Mouse (Mus musculus) embryonic facial prominence, embryonic 14.5 days (tissue): Measurements from ENCODE around the gene Arpc2. TPM values are rescaled to one million over a fixed set of nuclear protein-coding genes. Genes with fewer than 3 reads are reported as not detected.

Experiments used
- ATAC-seq: fragments of 200-750 bp; cut with Nextera tagmentation; 2 replicates; pipeline ENCODE4 v1.8.0; 2017; ENCODE audit warnings: low read depth, moderate number of reproducible peaks, moderate TSS enrichment
- DNase-seq: peaks from one replicate; pipeline ENCODE4 v3.0.0-alpha.2; 2015; ENCODE audit warnings: low spot score
- H3K27ac ChIP-seq: fragments of 300-500 bp; sonication (generic); replicated peaks from 2 replicates; pipeline ENCODE4 v1.5.1; 2014; ENCODE audit warnings: low read depth, mild to moderate bottlenecking, low read length, moderate library complexity
- H3K27me3 ChIP-seq: fragments of 300-500 bp; sonication (generic); replicated peaks from 2 replicates; pipeline ENCODE4 v1.6.1; 2014; ENCODE audit warnings: low read length; ENCODE audit not compliant: control insufficient read depth, insufficient read depth
- H3K36me3 ChIP-seq: fragments of 300-500 bp; sonication (generic); 2 replicates; pipeline ENCODE4 v1.6.1; 2014; ENCODE audit warnings: low read length, mixed read lengths; ENCODE audit not compliant: control insufficient read depth, insufficient read depth
- H3K4me1 ChIP-seq: fragments of 300-500 bp; sonication (generic); 2 replicates; pipeline ENCODE4 v1.6.1; 2014; ENCODE audit warnings: antibody characterized with exemption, low read length; ENCODE audit not compliant: control insufficient read depth, insufficient read depth
- H3K4me2 ChIP-seq: fragments of 300-500 bp; sonication (generic); 2 replicates; pipeline ENCODE4 v1.6.1; 2014; ENCODE audit warnings: low read depth, mild to moderate bottlenecking, low read length, moderate library complexity, mixed read lengths
- H3K4me3 ChIP-seq: fragments of 300-500 bp; sonication (generic); 2 replicates; pipeline ENCODE4 v1.5.1; 2014; ENCODE audit warnings: low read depth, mild to moderate bottlenecking, low read length
- H3K9ac ChIP-seq: fragments of 300-500 bp; sonication (generic); 2 replicates; pipeline ENCODE4 v1.6.1; 2014; ENCODE audit warnings: low read depth, mild to moderate bottlenecking, low read length, moderate library complexity, mixed read lengths
- H3K9me3 ChIP-seq: fragments of 300-500 bp; sonication (generic); 2 replicates; pipeline ENCODE4 v1.6.1; 2016; ENCODE audit warnings: low read length; ENCODE audit not compliant: control insufficient read depth
- WGBS: fragments of 180-500 bp; shearing (Covaris S2); extraction: QIAGEN DNeasy Blood & Tissue Kit; methylation state at CpG from one replicate; pipeline ENCODE4 v1.1.7; 2014; 5-methylcytosine and 5-hydroxymethylcytosine counted together
- polyA plus RNA-seq: library from polyadenylated mRNA; unstranded; fragments of >200 nt; fragmentation: Nextera tagmentation; extraction: Ambion mirVana; gene quantifications from 2 replicates; pipeline ENCODE4 v1.2.1, GENCODE M21; 2014

The Arpc2 gene
- 341 and 347 TPM in 2 replicates for polyA plus RNA-seq

GRCm38 (mm10) chr1:74235938-74236589 lies at the start of gene Arpc2:
Gene Arpc2 (plus strand): TSS chr1:74236084.
- Histone ChIP-seq H3K27me3 (no peaks in the 10 kb centered on the region), H3K4me3 (peak within 1 kb of the TSS; percentile 95), H3K9ac (peak within 1 kb of the TSS; percentile 91), H3K36me3 (no peaks in the 10 kb centered on the region), H3K27ac (peak within 1 kb of the TSS; percentile 88), H3K4me1 (peaks cover 32% of the 10 kb centered on the region), H3K4me2 (peak within 1 kb of the TSS; percentile 90), H3K9me3 (no peaks in the 10 kb centered on the region)
- WGBS = 2% methylated on average over 50 of the region's 55 CpGs
- peak; percentile 93 for ATAC-seq
- peak; percentile 96 for DNase-seq

- Histone ChIP-seq H3K27me3 (no peaks in the 10 kb centered on the region), H3K4me3 (no peak overlapping the region), H3K9ac (no peak overlapping the region), H3K27ac (no peak overlapping the region), H3K4me2 (no peak overlapping the region), H3K9me3 (no peaks in the 10 kb centered on the region), H3K36me3 (no peaks in the 10 kb centered on the region), H3K4me1 (no peaks in the 10 kb centered on the region)
- ATAC-seq (no peak), DNase-seq (no peak)
- whole genome bisulfite sequencing = 89% methylated on average over 7 of the region's 7 CpGs
Measured at GRCm38 (mm10) chr1:74190471-74190870, 45.4 kb upstream of the Arpc2 start.

DNA sequence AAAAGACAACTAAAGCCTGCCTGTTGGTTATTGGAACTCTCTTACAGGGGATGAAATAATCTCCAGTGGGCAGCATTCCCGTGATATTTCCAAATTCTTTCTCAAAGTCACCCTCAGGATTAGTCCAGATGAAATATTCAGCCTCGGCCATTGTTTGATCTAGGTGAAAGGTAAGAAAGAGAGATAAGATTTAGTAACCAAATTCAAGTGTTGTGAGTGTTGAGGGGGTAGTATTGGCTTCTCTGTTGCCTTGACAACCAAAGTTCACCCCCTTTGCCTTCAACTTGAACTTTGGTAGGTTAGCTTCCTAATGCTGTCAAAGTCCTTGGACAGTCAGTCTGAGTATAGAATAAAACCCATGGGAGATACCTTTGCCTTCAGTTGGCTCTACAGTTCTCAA lies 43.2 kb upstream of the Arpc2 start:
- Histone ChIP-seq H3K27me3 (no peaks in the 10 kb centered on the region), H3K4me2 (no peak overlapping the region), H3K27ac (no peak overlapping the region), H3K4me1 (peaks cover 9% of the 10 kb centered on the region), H3K36me3 (no peaks in the 10 kb centered on the region), H3K4me3 (no peak overlapping the region), H3K9me3 (no peaks in the 10 kb centered on the region), H3K9ac (no peak overlapping the region)
- ATAC-seq (no peak), DNase-seq (no peak)
- 85% methylated on average over 2 of the region's 2 CpGs for WGBS

GRCm38 (mm10) chr1:74194445-74194844 lies 41.4 kb upstream of the Arpc2 start, which contains the start of gene Cxcr1:
Gene Cxcr1 (minus strand): TSS chr1:74194631.
- no peak within 1 kb of the TSS for H3K4me2 ChIP-seq
- no peak for ATAC-seq
- no peak for DNase-seq
- peaks cover 9% of the 10 kb centered on the region for H3K4me1 ChIP-seq
- H3K36me3 ChIP-seq = no peaks in the 10 kb centered on the region
- 66% methylated on average over 8 of the region's 8 CpGs for WGBS
- no peaks in the 10 kb centered on the region for H3K27me3 ChIP-seq
- no peaks in the 10 kb centered on the region for H3K9me3 ChIP-seq
- H3K4me3 ChIP-seq = no peak within 1 kb of the TSS
- H3K9ac ChIP-seq = no peak within 1 kb of the TSS
- no peak within 1 kb of the TSS for H3K27ac ChIP-seq

DNA sequence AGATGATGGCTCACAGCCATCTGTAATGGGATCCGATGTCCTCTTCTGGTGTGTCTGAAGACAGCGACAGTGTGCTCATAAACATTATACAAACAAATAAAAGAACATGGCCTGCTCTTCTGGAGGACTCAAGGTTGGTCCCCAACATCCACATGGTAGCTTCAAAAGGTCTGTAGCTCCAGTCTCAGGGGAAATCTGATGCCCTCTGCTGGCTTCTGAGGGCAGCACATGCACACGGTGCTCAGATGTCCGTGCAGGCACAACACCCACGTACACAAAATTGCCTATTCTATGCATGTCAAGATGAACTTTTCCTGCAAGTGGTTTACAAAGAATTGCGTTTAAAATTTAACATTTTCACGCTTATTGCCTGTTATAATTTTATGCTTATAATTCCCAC lies 39.9 kb upstream of the Arpc2 start:
- Histone ChIP-seq H3K4me1 (peaks cover 9% of the 10 kb centered on the region), H3K4me2 (no peak overlapping the region), H3K4me3 (no peak overlapping the region), H3K27ac (no peak overlapping the region), H3K9ac (no peak overlapping the region), H3K36me3 (no peaks in the 10 kb centered on the region), H3K27me3 (no peaks in the 10 kb centered on the region), H3K9me3 (no peaks in the 10 kb centered on the region)
- ATAC-seq (no peak), DNase-seq (peak; percentile 39)
- WGBS = 38% methylated on average over 7 of the region's 7 CpGs

DNA sequence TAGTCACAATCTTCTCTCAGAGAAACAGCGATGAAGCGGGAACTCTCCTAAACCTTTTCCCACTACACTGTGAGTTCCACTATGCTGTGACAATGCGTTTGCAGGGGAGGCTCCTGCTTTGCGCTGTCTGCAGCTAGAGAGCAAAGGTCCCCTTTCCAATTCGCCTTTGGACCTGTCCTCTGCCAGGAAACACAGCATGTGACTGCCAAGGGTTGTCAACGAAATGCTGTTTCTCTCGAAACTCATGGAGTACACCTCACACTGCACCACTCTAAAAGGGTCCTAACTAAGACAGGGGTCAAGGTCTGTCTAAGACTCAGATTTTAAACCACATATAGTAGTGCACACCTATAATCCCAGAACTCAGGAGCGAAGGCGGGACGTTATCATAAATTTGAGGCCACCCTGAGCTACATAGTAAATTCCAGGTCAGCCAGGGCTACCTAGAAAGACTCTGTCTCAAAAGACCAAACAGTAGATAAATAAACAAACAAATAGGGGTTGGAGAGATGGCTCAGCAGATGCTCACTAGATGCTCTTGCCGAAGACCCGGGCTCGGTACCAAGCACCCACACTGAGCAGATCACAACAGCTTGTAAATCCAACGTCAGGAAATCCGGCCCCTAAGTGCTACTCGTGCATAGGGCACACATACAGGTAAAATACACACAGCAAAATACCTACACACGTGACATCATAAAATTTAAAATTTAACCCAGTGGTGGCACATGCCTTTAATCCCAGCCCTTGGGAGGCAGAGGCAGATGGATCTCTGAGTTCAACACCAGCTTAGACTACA lies 39.1 kb upstream of the Arpc2 start:
- ATAC-seq (no peak), DNase-seq (no peak)
- no peaks in the 10 kb centered on the region for H3K9me3 ChIP-seq
- no peak overlapping the region for H3K9ac ChIP-seq
- H3K27me3 ChIP-seq = no peaks in the 10 kb centered on the region
- no peak overlapping the region for H3K4me2 ChIP-seq
- no peaks in the 10 kb centered on the region for H3K36me3 ChIP-seq
- no peak overlapping the region for H3K27ac ChIP-seq
- no peak overlapping the region for H3K4me3 ChIP-seq
- H3K4me1 ChIP-seq = peaks cover 9% of the 10 kb centered on the region
- 72% methylated on average over 17 of the region's 17 CpGs for WGBS

DNA sequence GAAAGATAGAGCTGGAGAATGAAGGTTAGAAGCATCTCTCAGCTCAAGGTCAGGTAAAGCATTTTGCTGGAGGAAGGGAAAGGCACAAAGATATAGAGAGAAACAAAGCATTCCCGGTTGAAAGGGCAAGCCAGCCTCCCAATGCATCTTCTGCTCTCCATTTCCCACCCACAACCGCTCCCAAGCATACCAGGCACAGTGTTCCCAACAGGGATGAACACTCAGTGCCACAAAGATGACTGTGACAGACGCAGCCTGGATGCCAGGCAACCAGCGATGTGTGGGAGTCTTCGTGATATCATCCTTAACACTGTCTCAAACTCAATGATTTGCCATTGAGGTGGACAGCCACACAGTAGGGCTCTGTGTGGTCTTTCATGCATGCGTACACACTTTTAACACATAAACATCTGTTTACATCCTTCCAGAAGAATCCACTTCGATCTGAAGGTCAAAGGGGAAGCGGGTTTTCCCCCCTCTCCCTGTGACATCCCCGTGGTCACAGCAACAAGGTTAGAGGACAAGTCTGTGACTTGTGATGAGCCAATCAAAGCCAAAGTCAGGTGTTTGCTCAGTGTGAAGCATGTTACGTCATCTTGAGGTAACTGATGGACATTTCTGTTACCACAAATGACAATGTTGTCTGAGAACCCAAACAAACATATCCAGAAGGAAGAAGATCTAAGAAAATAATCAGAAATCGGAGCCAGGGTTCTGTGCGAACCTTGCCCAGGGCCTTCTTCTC lies 38.0 kb upstream of the Arpc2 start:
- no peak overlapping the region for H3K4me2 ChIP-seq
- H3K27ac ChIP-seq = no peak overlapping the region
- WGBS = 83% methylated on average over 12 of the region's 12 CpGs
- no peaks in the 10 kb centered on the region for H3K9me3 ChIP-seq
- DNase-seq (no peak), ATAC-seq (no peak)
- peaks cover 9% of the 10 kb centered on the region for H3K4me1 ChIP-seq
- no peaks in the 10 kb centered on the region for H3K27me3 ChIP-seq
- H3K9ac ChIP-seq = no peak overlapping the region
- H3K4me3 ChIP-seq = no peak overlapping the region
- no peaks in the 10 kb centered on the region for H3K36me3 ChIP-seq

DNA sequence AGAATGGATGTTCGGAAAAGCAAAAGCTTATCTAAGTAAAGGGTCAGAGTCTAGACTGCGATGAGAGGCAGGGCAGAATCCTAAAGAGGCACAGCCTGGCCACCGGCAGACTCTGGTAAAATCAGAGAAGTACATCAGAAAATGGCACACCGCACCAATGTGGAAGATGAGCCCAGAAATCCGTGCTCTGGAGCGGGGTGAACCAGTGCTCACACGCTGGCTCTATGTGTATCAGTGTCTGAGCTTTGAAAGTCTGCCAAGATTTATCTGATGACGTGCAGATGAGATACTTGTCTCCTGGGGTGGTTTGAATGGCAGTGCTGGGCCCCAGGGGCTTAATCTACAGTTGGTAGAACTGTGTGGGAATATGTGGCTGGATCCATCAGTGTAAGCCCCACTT lies 36.8 kb upstream of the Arpc2 start:
- H3K9ac ChIP-seq = no peak overlapping the region
- no peak overlapping the region; the same call in 1 of the 2 replicates for H3K27ac ChIP-seq
- H3K36me3 ChIP-seq = no peaks in the 10 kb centered on the region
- no peak overlapping the region for H3K4me2 ChIP-seq
- ATAC-seq (peak; percentile 33; the same call in 1 of the 2 replicates), DNase-seq (peak; percentile 45)
- H3K4me3 ChIP-seq = no peak overlapping the region
- H3K4me1 ChIP-seq = peaks cover 9% of the 10 kb centered on the region
- no peaks in the 10 kb centered on the region for H3K9me3 ChIP-seq
- 63% methylated on average over 8 of the region's 8 CpGs for WGBS
- no peaks in the 10 kb centered on the region for H3K27me3 ChIP-seq
